Mouse (Mus musculus): ENCODE results near the gene Hpn.
A peak's percentile ranks its signal among the peaks of the same experiment; 100 is the strongest.

Gene Hpn

DNA sequence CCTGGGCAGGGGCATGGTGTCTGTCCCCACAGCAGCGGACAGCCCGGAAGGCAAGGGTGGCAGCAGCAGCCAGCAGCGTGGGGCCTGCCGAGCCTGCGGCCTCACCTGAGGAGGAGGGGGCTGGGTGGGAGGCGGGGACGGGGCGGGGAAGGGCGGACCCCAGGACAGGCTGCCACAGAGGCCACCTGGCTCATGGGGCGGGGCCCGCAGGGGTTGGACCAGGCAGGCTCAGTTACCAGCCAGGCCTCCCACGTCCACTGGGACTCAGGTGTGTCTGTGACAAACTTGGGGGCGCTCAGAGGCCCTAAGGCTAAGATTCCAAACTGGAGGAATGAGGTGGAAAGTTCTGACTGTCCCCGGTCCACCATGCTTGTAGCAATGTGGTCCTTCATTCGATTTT, at the start of gene Hpn:
Gene Hpn, minus strand, starts transcription at position 109 of the 400 bp plus-strand sequence.
- DNase-seq = peak; percentile 67

DNA sequence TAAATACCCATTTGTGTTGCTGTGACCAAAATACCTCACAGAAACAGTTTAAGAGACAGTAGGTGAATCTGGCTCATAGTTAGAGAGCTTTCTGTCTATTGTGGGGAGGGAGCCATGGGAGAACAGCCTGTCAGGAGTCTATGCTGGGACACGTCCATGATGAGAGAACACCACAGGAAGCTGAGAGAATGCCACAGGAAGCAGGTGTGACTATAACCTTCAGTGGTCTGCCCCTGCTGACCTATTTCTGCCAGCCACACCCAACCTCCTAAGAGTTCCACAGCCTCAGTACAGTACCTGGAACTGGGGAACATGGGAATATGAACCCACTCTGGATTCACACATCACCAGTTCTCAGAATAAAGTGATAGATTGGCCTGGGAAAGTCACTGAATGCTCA, 49.7 kb upstream of the Hpn start:
- no peak for DNase-seq

- no peak for DNase-seq
These were observed 48.8 kb upstream of the Hpn start for GRCm38 (mm10) chr7:31163666-31164577.

DNA sequence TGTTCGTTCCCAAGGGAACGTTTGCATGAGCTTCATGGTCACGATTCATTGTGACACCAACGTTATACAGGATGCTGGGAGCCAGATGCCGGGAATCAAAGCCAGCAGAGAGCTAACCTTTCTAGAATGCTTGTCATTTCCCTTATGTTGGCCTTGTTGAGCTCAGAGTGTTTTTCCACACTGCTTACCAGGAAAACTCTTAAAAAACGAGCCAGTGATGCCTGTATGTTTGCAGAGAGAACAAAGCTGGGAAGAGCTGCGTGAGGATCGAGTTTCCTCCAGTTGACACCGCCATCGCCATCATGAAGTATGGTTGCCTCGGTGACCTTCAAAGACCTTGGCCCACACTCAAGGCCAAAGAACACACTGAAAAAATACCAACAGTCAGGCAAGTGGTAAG, 47.2 kb upstream of the Hpn start:
- no peak for DNase-seq

GRCm38 (mm10) chr7:31161831-31162230, 46.7 kb upstream of the Hpn start:
- no peak for DNase-seq

DNA sequence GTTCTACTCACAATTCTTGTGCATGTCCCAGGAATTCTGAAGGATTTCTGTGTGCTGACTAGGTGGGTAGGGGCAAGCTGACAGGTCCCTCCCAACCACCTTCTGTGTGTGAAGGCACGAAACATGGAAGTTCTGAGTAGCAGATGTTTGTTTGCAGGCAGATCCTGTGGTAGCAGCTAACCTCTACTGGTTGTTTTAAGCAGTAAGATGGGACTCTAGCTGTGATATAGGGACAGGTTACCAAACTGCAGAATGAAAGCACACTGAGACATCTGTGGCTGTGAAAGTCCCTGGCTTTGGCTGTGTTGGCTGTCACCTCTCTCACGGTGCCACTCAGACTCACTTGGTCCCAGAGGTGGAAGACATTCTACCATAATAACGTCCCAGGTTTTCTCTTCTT, 46.2 kb upstream of the Hpn start:
- DNase-seq = no peak

- DNase-seq = no peak
These were observed 45.7 kb upstream of the Hpn start for GRCm38 (mm10) chr7:31160763-31161162.

DNA sequence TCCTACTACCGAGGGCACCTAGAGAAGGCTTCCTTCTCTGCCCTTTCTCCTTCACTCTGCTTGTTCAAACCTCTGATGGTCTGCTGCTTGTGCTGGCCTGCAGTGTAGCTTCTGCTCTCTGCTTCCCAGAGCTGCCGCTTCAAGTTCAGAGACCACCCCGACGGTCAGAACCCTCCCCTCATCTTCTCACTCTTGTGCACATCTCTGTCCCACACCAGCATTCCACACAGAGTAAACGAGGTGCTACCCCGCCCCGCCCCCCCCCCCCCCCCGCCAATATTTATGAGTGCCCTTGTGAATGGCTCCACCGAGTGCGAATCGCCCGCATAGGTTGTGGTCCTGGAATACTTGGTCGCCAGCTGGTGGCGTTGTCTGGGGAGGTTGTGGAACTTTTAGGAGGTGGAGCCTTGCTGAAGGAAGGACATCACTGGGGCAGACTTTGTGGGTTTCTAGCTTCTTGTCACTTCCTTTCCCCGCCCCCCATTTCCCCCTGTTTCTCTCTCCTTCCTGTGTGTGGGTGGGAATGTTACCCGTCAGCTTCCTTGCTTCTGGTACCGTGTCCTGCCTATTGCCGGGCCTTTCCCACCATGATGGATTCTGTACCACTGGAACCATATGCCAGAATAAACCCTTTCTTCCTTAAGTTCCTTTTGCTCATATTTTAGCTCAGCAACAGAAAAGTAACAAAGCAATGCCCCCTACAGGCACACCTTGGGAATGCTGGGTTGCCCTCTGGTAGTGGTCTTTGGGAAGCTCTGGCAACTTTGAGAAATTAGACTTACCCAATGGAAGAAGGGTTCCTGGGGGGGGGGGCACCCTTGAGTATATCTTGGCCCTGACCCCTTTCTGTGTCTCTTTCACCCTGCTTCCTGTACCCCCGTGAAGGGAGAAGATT, 41.2 kb upstream of the Hpn start:
- DNase-seq = peak; percentile 62

- DNase-seq = peak; percentile 40
These were observed 40.4 kb upstream of the Hpn start, which contains the start of gene Gramd1a for GRCm38 (mm10) chr7:31155296-31156033. Gramd1a (minus strand) TSS chr7:31155896.

DNA sequence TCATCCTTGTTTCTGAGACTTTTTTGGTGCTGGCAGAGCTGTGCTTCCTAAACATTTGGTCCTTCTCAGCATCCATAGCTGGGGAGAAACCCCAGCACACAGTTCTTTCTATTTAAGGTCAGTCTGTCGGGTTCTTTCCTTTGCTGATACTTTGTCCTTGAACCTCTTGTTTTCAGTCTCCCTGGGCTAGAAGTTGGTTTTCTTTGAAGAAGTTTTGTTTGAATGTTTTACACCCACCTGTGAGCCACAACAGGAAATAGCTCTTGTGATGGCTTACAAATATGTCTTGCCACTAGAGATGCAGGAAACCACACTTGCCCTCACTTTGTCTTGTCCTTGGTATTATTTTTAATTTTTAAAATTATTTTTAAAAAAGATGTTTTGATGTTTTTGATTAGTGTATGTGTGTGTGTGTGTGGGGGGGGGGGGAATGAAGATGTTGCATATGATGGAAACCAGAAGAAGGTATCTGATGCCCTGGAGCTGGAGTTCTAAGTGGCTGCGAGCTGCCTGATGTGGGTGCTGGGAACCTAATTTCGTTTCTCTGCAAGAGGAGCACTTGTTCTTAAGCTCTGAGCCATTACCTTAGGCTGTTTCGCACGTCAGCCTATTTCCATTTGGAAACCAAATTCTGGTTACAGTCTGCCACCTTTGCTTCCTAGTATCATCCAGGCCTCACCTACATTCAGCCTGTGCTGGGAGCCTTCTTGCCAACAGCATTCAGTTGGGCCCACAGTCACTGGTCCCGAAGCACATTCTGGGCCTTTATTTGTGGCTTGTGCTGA, 38.6 kb upstream of the Hpn start:
- no peak for DNase-seq

DNA sequence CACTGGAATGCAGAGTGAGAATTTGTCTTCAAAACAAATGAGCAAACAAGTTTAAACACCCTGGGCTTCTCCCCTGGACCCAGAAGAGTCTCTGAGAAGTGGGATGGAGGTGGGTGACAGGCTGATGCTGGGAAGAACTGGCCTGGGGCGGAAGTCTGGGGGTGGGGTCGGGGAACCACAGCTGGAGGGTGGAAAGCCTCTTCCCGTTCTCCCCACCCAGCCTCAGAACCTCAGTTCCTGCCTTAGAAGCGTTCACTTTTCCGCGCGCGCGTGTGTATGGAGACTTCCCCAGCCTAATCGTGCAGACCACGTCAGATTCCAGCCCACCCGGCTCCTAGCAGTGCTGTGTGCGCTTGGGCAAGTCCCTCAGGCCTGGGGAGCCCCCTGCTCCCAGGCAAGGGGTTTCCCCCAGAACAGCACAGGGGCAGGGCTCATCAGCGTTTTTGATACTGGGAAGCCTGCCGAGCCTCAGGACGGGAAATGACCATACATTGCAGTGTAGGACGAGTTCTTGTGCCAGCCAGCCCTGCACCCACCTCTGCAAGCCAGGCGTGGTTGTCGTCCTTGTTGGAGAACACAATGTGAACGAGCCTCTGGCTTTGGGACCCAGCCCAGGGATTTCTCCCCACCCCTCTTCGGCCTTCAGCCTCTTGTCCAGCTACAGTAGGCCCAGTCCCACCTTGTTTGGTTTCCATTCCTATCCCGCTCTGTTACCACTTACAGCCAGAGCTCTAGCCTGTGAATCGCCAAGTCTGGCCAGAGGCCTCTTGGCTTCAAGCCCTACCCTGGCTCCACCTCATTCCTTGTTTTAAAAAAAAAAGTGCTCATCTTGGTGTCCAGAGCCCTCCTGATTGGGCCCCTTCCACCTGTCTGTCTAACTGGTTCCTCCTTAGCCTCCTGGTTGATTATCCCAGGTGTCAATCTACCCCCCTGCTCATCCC, 36.5 kb upstream of the Hpn start:
- DNase-seq = peak; percentile 81

GRCm38 (mm10) chr7:31150566-31151300, 35.6 kb upstream of the Hpn start:
- peak; percentile 95 for DNase-seq

- DNase-seq = no peak
These were observed 34.9 kb upstream of the Hpn start for GRCm38 (mm10) chr7:31149751-31150565.

DNA sequence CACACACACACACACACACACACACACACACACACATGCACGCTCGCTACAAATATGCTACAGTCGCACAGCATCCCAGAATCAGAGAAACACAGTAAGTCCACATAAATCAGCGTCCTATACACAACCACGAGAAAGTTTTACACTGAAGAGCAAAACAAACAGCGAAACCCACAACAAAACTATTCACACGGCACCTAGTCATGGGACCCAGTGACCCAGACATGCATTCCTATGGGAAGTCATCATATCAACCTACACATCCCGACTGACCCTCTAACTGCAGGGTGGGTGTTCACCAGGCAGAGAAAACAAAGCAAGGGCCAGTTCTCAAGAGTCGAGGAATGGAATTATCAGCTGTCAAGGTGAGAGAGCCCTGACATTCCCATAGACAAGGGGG, 34.2 kb upstream of the Hpn start:
- no peak for DNase-seq

- DNase-seq = peak; percentile 83
These were observed 33.7 kb upstream of the Hpn start for GRCm38 (mm10) chr7:31148756-31149155.

GRCm38 (mm10) chr7:31148086-31148485, 33.0 kb upstream of the Hpn start:
- DNase-seq = no peak

DNA sequence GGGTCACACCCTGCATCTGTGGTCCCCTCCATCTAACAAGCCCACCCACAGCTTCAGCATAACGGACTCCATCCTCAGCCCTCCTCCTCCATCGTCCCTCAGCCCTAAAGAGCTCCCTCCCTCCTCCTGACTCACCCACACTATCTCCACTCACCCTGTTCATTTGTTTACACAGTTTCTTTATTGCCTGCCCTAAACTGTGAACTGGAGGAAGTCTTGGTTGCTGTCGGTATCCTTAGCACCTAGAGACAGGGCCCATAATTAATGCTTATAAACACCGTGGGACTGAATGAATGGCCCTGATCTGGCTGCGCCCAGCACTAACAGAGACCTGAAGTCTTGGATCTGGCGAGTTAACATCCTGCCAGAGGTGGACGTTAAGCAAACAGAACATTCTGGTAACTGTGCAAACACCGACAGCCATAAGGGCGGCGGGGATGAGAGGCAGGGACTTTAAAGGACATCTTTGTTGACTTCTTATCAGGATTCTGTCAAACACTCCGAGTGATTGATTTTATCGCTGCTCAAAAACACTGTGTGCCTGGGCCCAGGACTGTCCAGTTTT, 30.6 kb upstream of the Hpn start:
- peak; percentile 39 for DNase-seq

- DNase-seq = no peak
These were observed 29.8 kb upstream of the Hpn start for GRCm38 (mm10) chr7:31144886-31145285.

DNA sequence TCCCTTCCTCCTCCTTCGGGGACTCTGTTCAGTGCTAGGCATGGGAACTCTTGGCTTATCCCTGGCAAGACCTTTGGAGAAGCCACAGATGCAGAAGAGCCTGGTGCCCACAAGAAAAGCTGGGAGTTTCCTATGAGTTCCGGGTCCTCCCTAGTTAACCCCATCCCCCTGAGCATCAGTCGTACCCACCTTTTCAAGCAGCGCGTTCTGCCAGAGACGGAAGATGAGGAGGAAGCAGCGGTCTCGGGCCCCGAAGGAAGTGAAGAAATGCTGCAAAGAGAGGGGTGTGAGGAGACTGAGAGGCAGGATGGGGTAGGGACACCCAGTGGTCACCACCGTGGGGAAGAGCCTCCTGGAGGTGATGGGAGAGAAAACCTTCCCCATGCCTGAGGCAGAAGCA, 25.9 kb upstream of the Hpn start:
- DNase-seq = no peak

All from lung, postnatal 10 days (tissue).